Mouse (Mus musculus): ENCODE measurements around the gene Psmb7.

DNA sequence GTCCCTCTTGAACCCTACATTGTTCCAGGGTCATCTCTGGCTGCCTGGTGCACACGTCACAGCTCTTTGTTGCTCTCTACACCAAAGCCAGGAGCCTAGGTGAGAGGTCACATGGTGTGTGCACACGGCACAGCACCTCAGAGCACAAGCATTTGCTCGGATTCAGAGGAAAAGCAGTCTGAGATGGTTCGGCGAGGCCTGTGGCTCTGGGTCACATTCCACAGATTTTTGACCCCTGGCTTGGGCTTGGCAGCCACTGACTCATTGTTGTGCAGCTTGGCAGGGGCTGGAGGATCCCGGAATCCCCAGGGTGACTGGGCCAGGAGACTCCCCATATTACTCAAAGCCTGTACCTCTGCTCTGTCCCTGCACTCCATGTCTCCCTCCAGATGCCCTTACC, 97.7 kb downstream of the Psmb7 start:
- no peak for TF ChIP-seq CTCF (IDR thresholded peaks at IDR 0.05; ENCODE audit: low read depth)
- TF ChIP-seq EP300 (optimal IDR thresholded peaks at IDR 0.05) = no peak
